In the genomic region with DNA sequence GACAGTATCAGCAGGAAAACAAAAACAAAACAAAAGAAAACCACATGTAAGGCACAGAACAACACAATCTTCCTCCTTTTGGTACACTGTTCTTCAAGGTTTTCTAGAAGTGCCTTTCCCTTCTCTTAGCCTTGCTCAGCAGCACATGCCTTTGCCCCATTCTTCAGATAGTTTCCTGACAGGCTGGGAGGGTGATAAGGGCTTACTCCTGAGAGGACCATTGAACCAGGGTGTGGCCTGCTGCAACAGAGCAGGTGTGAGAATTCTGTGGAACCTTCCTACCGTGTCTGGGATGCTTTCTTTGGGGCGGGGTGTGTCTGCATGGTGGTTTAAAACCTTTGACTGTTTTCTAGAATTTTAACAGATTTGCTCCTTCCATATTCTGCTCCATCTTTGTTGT, we compare ENCODE assay signal across 28 mouse cellular contexts.
DNase-seq lines count a peak whose midpoint lies in the region; ATAC-seq and TF ChIP-seq lines count a peak whose summit lies in the region.
"Had no signal": no experiment of that assay in that cellular context is flagged by ENCODE, and none has a peak within 500 bp of the region (broad histone marks: within the 10 kb centered on the region; RNA-seq: fewer than 3 reads in every experiment).

No protein-coding gene starts in this region.

- no peak overlapping the region for H3K27ac ChIP-seq in intestine, embryonic 15.5 days
- H3K27ac ChIP-seq in intestine, embryonic 16.5 days (ENCODE audit: low read length), result no peak overlapping the region
- H3K27ac ChIP-seq in lung, postnatal 0 days (ENCODE audit: low read length), result no peak overlapping the region
- H3K27ac ChIP-seq in intestine, postnatal 0 days (ENCODE audit: low read depth, low read length), result no peak overlapping the region
- H3K27ac ChIP-seq: embryonic facial prominence, embryonic 12.5 days; embryonic facial prominence, embryonic 15.5 days; gastrocnemius, adult 2 months; heart, embryonic 15.5 days; hindbrain, embryonic 10.5 days; hindbrain, embryonic 13.5 days had no signal

- H3K36me3 ChIP-seq in intestine, embryonic 15.5 days, result no peaks in the 10 kb centered on the region
- no peaks in the 10 kb centered on the region for H3K36me3 ChIP-seq in intestine, embryonic 16.5 days (ENCODE audit: control insufficient read depth, insufficient read depth, low read length)
- H3K36me3 ChIP-seq in lung, postnatal 0 days (ENCODE audit: insufficient read depth, low read length), result no peaks in the 10 kb centered on the region
- no peaks in the 10 kb centered on the region for H3K36me3 ChIP-seq in intestine, postnatal 0 days (ENCODE audit: control insufficient read depth, insufficient read depth)
- H3K36me3 ChIP-seq: embryonic facial prominence, embryonic 12.5 days; embryonic facial prominence, embryonic 15.5 days; G1E; heart, embryonic 12.5 days; heart, embryonic 15.5 days; hindbrain, embryonic 10.5 days; hindbrain, embryonic 13.5 days had no signal

- WGBS in intestine, embryonic 15.5 days, result 53% methylated on average over 2 of the region's 2 CpGs
- 70% methylated on average over 2 of the region's 2 CpGs for WGBS in intestine, embryonic 16.5 days
- WGBS in lung, postnatal 0 days, result 80% methylated on average over 2 of the region's 2 CpGs
- 51% methylated on average over 2 of the region's 2 CpGs for WGBS in intestine, postnatal 0 days

- TF ChIP-seq EP300 in lung, postnatal 0 days (IDR thresholded peaks at IDR 0.05), result peak; percentile 71

- peak; percentile 33 for DNase-seq in lung, postnatal 0 days (ENCODE audit: low spot score)
- no peak for DNase-seq in lung, postnatal 10 days
- DNase-seq in gastrocnemius, postnatal 14 days, result no peak
- DNase-seq: adrenal gland, adult 2 months; adrenal gland, postnatal 14 days; cerebellum, adult 11 months; cerebellum, adult 2 months; cerebellum, adult 9-11 months; cerebellum, postnatal 25 days; forebrain, postnatal 0 days; gastrocnemius, adult 2 months; gastrocnemius, postnatal 25 days; heart, adult 18-20 months; heart, postnatal 10 days; heart, postnatal 36 days had no signal

- H3K27me3 ChIP-seq in intestine, embryonic 15.5 days (replicated peaks), result no peaks in the 10 kb centered on the region
- H3K27me3 ChIP-seq in intestine, embryonic 16.5 days (replicated peaks; ENCODE audit: control insufficient read depth, insufficient read depth, low read length), result no peaks in the 10 kb centered on the region
- H3K27me3 ChIP-seq in lung, postnatal 0 days (replicated peaks; ENCODE audit: insufficient read depth, low read length), result no peaks in the 10 kb centered on the region
- no peaks in the 10 kb centered on the region for H3K27me3 ChIP-seq in intestine, postnatal 0 days (replicated peaks; ENCODE audit: control insufficient read depth, insufficient read depth, low read length)
- H3K27me3 ChIP-seq: embryonic facial prominence, embryonic 12.5 days; embryonic facial prominence, embryonic 15.5 days; heart, embryonic 12.5 days; heart, embryonic 15.5 days; hindbrain, embryonic 13.5 days; Patski had no signal

- H3K9ac ChIP-seq in intestine, embryonic 15.5 days, result no peak overlapping the region
- H3K9ac ChIP-seq in intestine, embryonic 16.5 days (ENCODE audit: low read depth, low read length), result no peak overlapping the region
- no peak overlapping the region for H3K9ac ChIP-seq in lung, postnatal 0 days (replicated peaks; ENCODE audit: low read depth)
- no peak overlapping the region for H3K9ac ChIP-seq in intestine, postnatal 0 days (ENCODE audit: low read depth, low read length)
- H3K9ac ChIP-seq: embryonic facial prominence, embryonic 12.5 days; embryonic facial prominence, embryonic 15.5 days; forebrain, postnatal 0 days; heart, embryonic 12.5 days; heart, embryonic 15.5 days; hindbrain, embryonic 13.5 days had no signal

- intact Hi-C loops in gastrocnemius, postnatal 14 days (cut with DNase I; ENCODE audit: low total_unique reads), result no loop called here

- no peaks in the 10 kb centered on the region for H3K9me3 ChIP-seq in intestine, embryonic 15.5 days
- no peaks in the 10 kb centered on the region for H3K9me3 ChIP-seq in intestine, embryonic 16.5 days (ENCODE audit: control insufficient read depth, low read length)
- H3K9me3 ChIP-seq in lung, postnatal 0 days (ENCODE audit: low read length), result no peaks in the 10 kb centered on the region
- H3K9me3 ChIP-seq in intestine, postnatal 0 days (ENCODE audit: control insufficient read depth), result no peaks in the 10 kb centered on the region
- H3K9me3 ChIP-seq: embryonic facial prominence, embryonic 12.5 days; embryonic facial prominence, embryonic 15.5 days; G1E; heart, embryonic 12.5 days; heart, embryonic 15.5 days; hindbrain, embryonic 10.5 days; hindbrain, embryonic 13.5 days had no signal

- peak; percentile 55; the same call in 1 of the 2 replicates for ATAC-seq in intestine, embryonic 15.5 days
- no peak for ATAC-seq in intestine, embryonic 16.5 days
- ATAC-seq in lung, postnatal 0 days, result peak; percentile 64
- ATAC-seq in intestine, postnatal 0 days, result 0 out of 2 replicates have a peak, but pooled peaks have one; percentile 51
- ATAC-seq: forebrain, embryonic 14.5 days; forebrain, postnatal 0 days; hindbrain, embryonic 16.5 days; Patski had no signal

- TF ChIP-seq CTCF in lung, postnatal 0 days (IDR thresholded peaks at IDR 0.05), result no peak
- TF ChIP-seq CTCF in intestine, postnatal 0 days (IDR thresholded peaks at IDR 0.05; ENCODE audit: low read depth), result no peak

- no peak overlapping the region for H3K4me3 ChIP-seq in intestine, embryonic 15.5 days (replicated peaks)
- H3K4me3 ChIP-seq in intestine, embryonic 16.5 days (ENCODE audit: low read length), result no peak overlapping the region
- H3K4me3 ChIP-seq in lung, postnatal 0 days (ENCODE audit: low read depth, low read length), result no peak overlapping the region
- H3K4me3 ChIP-seq in intestine, postnatal 0 days (ENCODE audit: low read depth, low read length), result no peak overlapping the region
- H3K4me3 ChIP-seq: embryonic facial prominence, embryonic 12.5 days; embryonic facial prominence, embryonic 15.5 days; gastrocnemius, adult 2 months; heart, embryonic 12.5 days; heart, embryonic 15.5 days; hindbrain, embryonic 10.5 days; hindbrain, embryonic 13.5 days had no signal

- no peak overlapping the region for H3K4me2 ChIP-seq in intestine, embryonic 15.5 days (replicated peaks)
- no peak overlapping the region for H3K4me2 ChIP-seq in intestine, embryonic 16.5 days (ENCODE audit: low read depth, low read length)
- H3K4me2 ChIP-seq in lung, postnatal 0 days (replicated peaks; ENCODE audit: low read depth, low read length), result no peak overlapping the region
- H3K4me2 ChIP-seq in intestine, postnatal 0 days (replicated peaks; ENCODE audit: low read depth), result no peak overlapping the region
- H3K4me2 ChIP-seq: embryonic facial prominence, embryonic 12.5 days; embryonic facial prominence, embryonic 15.5 days; heart, embryonic 12.5 days; heart, embryonic 15.5 days; hindbrain, embryonic 13.5 days had no signal

- H3K4me1 ChIP-seq in intestine, embryonic 15.5 days (replicated peaks), result no peaks in the 10 kb centered on the region
- 0 out of 2 replicates have a peak, but pooled peaks cover 2% of the 10 kb centered on the region for H3K4me1 ChIP-seq in intestine, embryonic 16.5 days (ENCODE audit: control insufficient read depth, insufficient read depth, low read length)
- H3K4me1 ChIP-seq in lung, postnatal 0 days (ENCODE audit: insufficient read depth, low read depth, low read length), result no peaks in the 10 kb centered on the region
- no peaks in the 10 kb centered on the region for H3K4me1 ChIP-seq in intestine, postnatal 0 days (replicated peaks; ENCODE audit: control insufficient read depth, insufficient read depth, low read length)
- H3K4me1 ChIP-seq: embryonic facial prominence, embryonic 12.5 days; embryonic facial prominence, embryonic 15.5 days; hindbrain, embryonic 10.5 days; hindbrain, embryonic 13.5 days had no signal
